Mouse (Mus musculus): ENCODE measurements around the gene Hsph1. TPM values are rescaled to one million over a fixed set of nuclear protein-coding genes. Genes with fewer than 3 reads are reported as not detected.

Gene Hsph1
- polyA plus RNA-seq, 1 experiment from 2014 or later: 24.5 TPM

GRCm38 (mm10) chr5:149585910-149586309 lies 50.3 kb downstream of the Hsph1 start:
- Histone ChIP-seq H3K9ac (no peak overlapping the region), H3K4me3 (replicated peaks) (no peak overlapping the region), H3K36me3 (replicated peaks) (no peaks in the 10 kb centered on the region), H3K27me3 (no peaks in the 10 kb centered on the region), H3K4me1 (replicated peaks) (0 out of 2 replicates have a peak, but pooled peaks cover 7% of the 10 kb centered on the region), H3K27ac (replicated peaks) (no peak overlapping the region), H3K9me3 (replicated peaks) (no peaks in the 10 kb centered on the region), H3K4me2 (no peak overlapping the region)
- ATAC-seq (ENCODE audit: insufficient read depth): no peak
- 52% methylated on average over 10 of the region's 10 CpGs for WGBS (ENCODE audit: insufficient replicate concordance)

- Histone ChIP-seq H3K4me1 (replicated peaks) (0 out of 2 replicates have a peak, but pooled peaks cover 7% of the 10 kb centered on the region), H3K4me3 (replicated peaks) (no peak overlapping the region), H3K9me3 (replicated peaks) (no peaks in the 10 kb centered on the region), H3K4me2 (no peak overlapping the region), H3K9ac (no peak overlapping the region), H3K36me3 (replicated peaks) (no peaks in the 10 kb centered on the region), H3K27ac (replicated peaks) (no peak overlapping the region), H3K27me3 (no peaks in the 10 kb centered on the region)
- no peak for ATAC-seq (ENCODE audit: insufficient read depth)
- WGBS (ENCODE audit: insufficient replicate concordance): 45% methylated on average over 1 of the region's 1 CpGs
Observed at GRCm38 (mm10) chr5:149585231-149585630, 50.9 kb downstream of the Hsph1 start.

DNA sequence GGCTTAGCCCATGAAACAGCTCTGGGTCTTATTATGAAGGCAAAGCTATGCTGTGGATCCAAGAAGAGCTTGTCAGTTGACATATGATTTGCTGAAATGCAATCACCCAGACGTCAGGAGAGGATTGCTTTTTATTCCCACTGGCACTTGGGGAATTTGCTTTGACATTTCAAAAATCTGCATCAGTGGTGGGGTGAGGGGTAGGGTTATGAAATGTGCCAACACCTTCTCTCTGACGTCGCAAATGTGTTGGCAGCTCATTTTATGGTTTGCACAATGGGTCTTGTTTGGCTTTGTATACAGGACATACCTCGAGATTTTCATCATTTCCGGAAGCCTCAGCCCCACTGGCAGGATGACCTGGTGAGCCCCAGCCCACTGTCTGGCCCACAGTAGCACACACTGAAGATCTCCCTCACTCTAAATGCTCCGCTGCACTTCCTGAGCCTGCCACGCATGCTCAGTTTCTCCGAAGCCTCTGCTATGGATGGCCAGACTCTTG lies 52.0 kb downstream of the Hsph1 start:
- no peak for ATAC-seq (ENCODE audit: insufficient read depth)
- H3K9ac ChIP-seq: no peak overlapping the region
- no peaks in the 10 kb centered on the region for H3K9me3 ChIP-seq (replicated peaks)
- no peaks in the 10 kb centered on the region for H3K27me3 ChIP-seq
- no peak overlapping the region for H3K4me3 ChIP-seq (replicated peaks)
- no peak overlapping the region for H3K27ac ChIP-seq (replicated peaks)
- 0 out of 2 replicates have a peak, but pooled peaks cover 7% of the 10 kb centered on the region for H3K4me1 ChIP-seq (replicated peaks)
- 57% methylated on average over 8 of the region's 8 CpGs for WGBS (ENCODE audit: insufficient replicate concordance)
- H3K36me3 ChIP-seq (replicated peaks): no peaks in the 10 kb centered on the region
- no peak overlapping the region for H3K4me2 ChIP-seq

- H3K36me3 ChIP-seq (replicated peaks): no peaks in the 10 kb centered on the region
- H3K27me3 ChIP-seq: no peaks in the 10 kb centered on the region
- no peaks in the 10 kb centered on the region for H3K9me3 ChIP-seq (replicated peaks)
- no peak overlapping the region for H3K4me2 ChIP-seq
- no peak for ATAC-seq (ENCODE audit: insufficient read depth)
- WGBS (ENCODE audit: insufficient replicate concordance): 29% methylated on average over 8 of the region's 8 CpGs
- H3K4me3 ChIP-seq (replicated peaks): no peak overlapping the region
- H3K9ac ChIP-seq: no peak overlapping the region
- no peak overlapping the region for H3K27ac ChIP-seq (replicated peaks)
- H3K4me1 ChIP-seq (replicated peaks): 0 out of 2 replicates have a peak, but pooled peaks cover 7% of the 10 kb centered on the region
Observed at GRCm38 (mm10) chr5:149583507-149583906, 52.7 kb downstream of the Hsph1 start.

DNA sequence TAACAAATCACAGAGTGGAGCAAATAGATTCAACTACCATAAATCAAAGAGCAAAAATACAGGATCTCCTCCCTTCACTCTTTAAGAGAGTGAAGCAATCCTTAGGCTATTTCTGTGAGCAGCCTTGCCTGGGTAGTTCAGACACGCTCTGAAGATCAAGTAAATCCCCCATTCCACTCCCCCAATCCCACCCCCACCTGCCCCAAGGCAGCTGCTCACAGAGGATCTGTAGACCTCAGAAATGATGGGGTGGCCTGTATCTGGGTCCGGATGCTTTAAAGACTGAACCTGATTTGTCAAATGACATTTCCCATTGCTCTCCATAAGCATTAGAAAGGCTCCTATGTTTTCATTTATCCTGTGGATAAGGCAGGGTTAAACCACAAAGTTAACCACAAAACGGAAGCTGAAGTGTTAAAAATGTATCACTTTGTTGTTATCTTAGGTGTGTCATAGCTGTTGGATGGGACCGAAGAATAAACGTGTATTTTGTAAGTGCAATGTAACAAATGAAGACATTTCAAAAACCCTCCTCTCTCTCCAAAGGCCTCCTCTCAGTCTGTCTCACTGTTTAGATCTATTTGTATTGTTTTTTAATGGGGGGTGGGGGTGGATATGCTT lies 53.4 kb downstream of the Hsph1 start:
- Histone ChIP-seq H3K4me2 (no peak overlapping the region), H3K9ac (no peak overlapping the region), H3K9me3 (replicated peaks) (no peaks in the 10 kb centered on the region), H3K4me3 (replicated peaks) (no peak overlapping the region), H3K4me1 (replicated peaks) (0 out of 2 replicates have a peak, but pooled peaks cover 3% of the 10 kb centered on the region), H3K36me3 (replicated peaks) (no peaks in the 10 kb centered on the region), H3K27ac (replicated peaks) (no peak overlapping the region), H3K27me3 (no peaks in the 10 kb centered on the region)
- 21% methylated on average over 5 of the region's 5 CpGs for WGBS (ENCODE audit: insufficient replicate concordance)
- no peak for ATAC-seq (ENCODE audit: insufficient read depth)

- 33% methylated on average over 10 of the region's 10 CpGs for WGBS (ENCODE audit: insufficient replicate concordance)
Observed at GRCm38 (mm10) chr5:149577449-149577848, 58.7 kb downstream of the Hsph1 start.

DNA sequence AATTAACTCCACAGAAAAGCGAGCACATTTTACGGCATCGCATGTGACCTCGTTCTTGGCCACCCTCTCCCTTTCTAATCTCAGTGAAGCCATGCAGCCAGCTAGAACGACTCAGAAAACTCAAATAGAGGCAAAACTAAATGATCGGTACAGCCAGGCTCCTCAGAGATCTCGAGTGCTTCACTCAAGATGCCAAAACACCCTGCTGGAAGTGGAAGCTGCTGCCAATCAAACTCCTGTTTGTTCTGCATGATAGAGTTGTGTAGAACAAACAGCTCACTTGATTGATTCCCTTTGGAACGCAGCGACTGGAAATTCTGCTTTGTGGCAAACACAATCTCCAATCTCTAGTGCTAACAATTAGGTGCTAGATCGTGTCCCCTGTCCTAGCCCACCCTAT lies 59.2 kb downstream of the Hsph1 start:
- Histone ChIP-seq H3K36me3 (replicated peaks) (no peaks in the 10 kb centered on the region), H3K4me3 (replicated peaks) (no peak overlapping the region), H3K9ac (no peak overlapping the region), H3K9me3 (replicated peaks) (no peaks in the 10 kb centered on the region), H3K27ac (replicated peaks) (no peak overlapping the region), H3K4me1 (replicated peaks) (no peaks in the 10 kb centered on the region), H3K27me3 (no peaks in the 10 kb centered on the region), H3K4me2 (no peak overlapping the region)
- WGBS (ENCODE audit: insufficient replicate concordance): 53% methylated on average over 10 of the region's 10 CpGs
- no peak for ATAC-seq (ENCODE audit: insufficient read depth)

More at GRCm38 (mm10) chr5:149577449-149577848, 58.7 kb downstream of the Hsph1 start:
- H3K36me3 ChIP-seq (replicated peaks): no peaks in the 10 kb centered on the region
- H3K4me3 ChIP-seq (replicated peaks): no peak overlapping the region
- no peak overlapping the region for H3K27ac ChIP-seq (replicated peaks)
- no peaks in the 10 kb centered on the region for H3K27me3 ChIP-seq
- no peaks in the 10 kb centered on the region for H3K9me3 ChIP-seq (replicated peaks)
- ATAC-seq (ENCODE audit: insufficient read depth): no peak
- no peak overlapping the region for H3K9ac ChIP-seq
- H3K4me1 ChIP-seq (replicated peaks): no peaks in the 10 kb centered on the region
- H3K4me2 ChIP-seq: no peak overlapping the region

- H3K4me1 ChIP-seq (replicated peaks): no peaks in the 10 kb centered on the region
- no peaks in the 10 kb centered on the region for H3K36me3 ChIP-seq (replicated peaks)
- no peaks in the 10 kb centered on the region for H3K27me3 ChIP-seq
- WGBS (ENCODE audit: insufficient replicate concordance): 74% methylated on average over 13 of the region's 13 CpGs
- H3K9ac ChIP-seq: no peak overlapping the region
- H3K4me3 ChIP-seq (replicated peaks): no peak overlapping the region
- H3K27ac ChIP-seq (replicated peaks): no peak overlapping the region
- no peaks in the 10 kb centered on the region for H3K9me3 ChIP-seq (replicated peaks)
- H3K4me2 ChIP-seq: no peak overlapping the region
- ATAC-seq (ENCODE audit: insufficient read depth): no peak
Observed at GRCm38 (mm10) chr5:149568993-149569392, 67.2 kb downstream of the Hsph1 start.

- no peak overlapping the region for H3K9ac ChIP-seq
- no peaks in the 10 kb centered on the region for H3K27me3 ChIP-seq
- no peaks in the 10 kb centered on the region for H3K36me3 ChIP-seq (replicated peaks)
- ATAC-seq (ENCODE audit: insufficient read depth): no peak
- 68% methylated on average over 5 of the region's 5 CpGs for WGBS (ENCODE audit: insufficient replicate concordance)
- no peak overlapping the region for H3K4me3 ChIP-seq (replicated peaks)
- H3K9me3 ChIP-seq (replicated peaks): no peaks in the 10 kb centered on the region
- H3K27ac ChIP-seq (replicated peaks): no peak overlapping the region
- no peaks in the 10 kb centered on the region for H3K4me1 ChIP-seq (replicated peaks)
- H3K4me2 ChIP-seq: no peak overlapping the region
Observed at GRCm38 (mm10) chr5:149566957-149567356, 69.2 kb downstream of the Hsph1 start.

- Histone ChIP-seq H3K27me3 (no peaks in the 10 kb centered on the region), H3K9ac (no peak overlapping the region), H3K36me3 (replicated peaks) (no peaks in the 10 kb centered on the region), H3K27ac (replicated peaks) (no peak overlapping the region), H3K9me3 (replicated peaks) (no peaks in the 10 kb centered on the region), H3K4me2 (no peak overlapping the region), H3K4me1 (replicated peaks) (no peaks in the 10 kb centered on the region), H3K4me3 (replicated peaks) (no peak overlapping the region)
- no peak for ATAC-seq (ENCODE audit: insufficient read depth)
- WGBS (ENCODE audit: insufficient replicate concordance): 60% methylated on average over 11 of the region's 11 CpGs
Observed at GRCm38 (mm10) chr5:149566026-149566425, 70.2 kb downstream of the Hsph1 start.
